Mouse (Mus musculus): ENCODE data around the gene Stkld1.

DNA sequence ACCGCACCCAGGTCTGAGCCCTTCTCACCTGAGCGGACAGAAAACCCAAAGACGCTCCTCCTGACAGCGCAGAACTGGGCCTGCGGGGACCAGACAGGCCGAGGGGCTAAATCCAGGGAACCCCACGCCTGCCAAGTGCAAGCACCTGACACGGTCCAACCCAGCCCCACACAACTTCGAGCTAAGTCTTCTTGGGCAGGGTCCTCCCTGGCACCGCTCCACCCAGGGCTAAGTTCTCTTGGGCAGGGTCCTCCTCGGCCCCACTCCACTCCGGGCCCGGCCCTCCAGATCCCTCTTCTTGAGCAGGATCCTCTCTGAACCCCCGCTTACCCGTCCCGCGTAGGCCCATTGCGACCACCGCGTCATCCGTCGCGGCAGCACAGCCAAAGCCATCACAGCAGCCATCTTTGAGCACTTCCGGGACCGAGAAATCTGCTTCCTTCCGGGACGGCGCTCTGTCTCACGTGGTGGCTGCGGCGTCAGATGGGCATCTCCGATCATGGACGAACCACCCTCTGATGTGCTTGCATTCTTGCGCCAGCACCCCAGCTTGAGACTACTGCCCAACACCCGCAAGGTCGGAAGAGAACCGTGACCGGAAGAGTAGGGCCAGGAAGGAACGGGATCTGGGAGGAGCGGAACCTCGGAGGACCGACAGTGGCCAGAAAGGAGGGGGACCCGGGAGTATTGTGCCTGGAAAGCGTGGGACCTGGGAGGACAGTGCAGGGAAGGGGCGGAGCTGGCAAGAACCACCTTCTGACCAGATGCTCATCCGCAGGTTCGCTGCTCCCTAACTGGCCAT lies 17.7 kb upstream of the Stkld1 start, which contains the start of the genes Surf2 and Surf1:
- TF ChIP-seq CTCF (IDR thresholded peaks at IDR 0.05; ENCODE audit: low read depth) (no peak), EP300 (optimal IDR thresholded peaks at IDR 0.05) (no peak)
